Mouse (Mus musculus) heart, adult 11 months (tissue): ENCODE results near the gene 1700003F12Rik.

Source experiments
- DNase-seq: peaks from one replicate; pipeline ENCODE4 v3.0.0; 2022

1700003F12Rik gene

DNA sequence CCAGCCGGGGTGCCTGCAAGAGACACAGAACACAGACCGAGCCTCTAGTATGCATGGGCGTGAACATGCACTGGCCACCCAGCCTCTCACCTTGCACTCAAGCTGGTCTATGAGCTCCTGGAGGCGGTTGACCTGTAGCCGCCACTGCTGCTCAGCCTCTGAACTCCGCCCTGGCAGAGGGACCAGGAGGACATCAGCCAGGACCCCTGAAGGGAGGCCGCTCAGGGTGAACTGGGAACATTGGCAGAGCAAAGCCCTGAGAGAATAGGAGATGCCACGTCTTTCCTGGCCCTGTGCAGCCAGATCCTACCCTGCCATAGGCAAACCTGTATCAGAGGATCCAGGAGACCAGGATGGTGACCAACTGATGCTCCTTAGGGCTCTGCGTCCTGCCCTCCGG, at the start of gene 1700003F12Rik:
1700003F12Rik (plus strand) TSS at position 375 of the 400 bp plus-strand sequence.
- no peak for DNase-seq

- DNase-seq: peak; percentile 79
Measured at GRCm38 (mm10) chr2:154498571-154498970, 48.3 kb upstream of the 1700003F12Rik start.

DNA sequence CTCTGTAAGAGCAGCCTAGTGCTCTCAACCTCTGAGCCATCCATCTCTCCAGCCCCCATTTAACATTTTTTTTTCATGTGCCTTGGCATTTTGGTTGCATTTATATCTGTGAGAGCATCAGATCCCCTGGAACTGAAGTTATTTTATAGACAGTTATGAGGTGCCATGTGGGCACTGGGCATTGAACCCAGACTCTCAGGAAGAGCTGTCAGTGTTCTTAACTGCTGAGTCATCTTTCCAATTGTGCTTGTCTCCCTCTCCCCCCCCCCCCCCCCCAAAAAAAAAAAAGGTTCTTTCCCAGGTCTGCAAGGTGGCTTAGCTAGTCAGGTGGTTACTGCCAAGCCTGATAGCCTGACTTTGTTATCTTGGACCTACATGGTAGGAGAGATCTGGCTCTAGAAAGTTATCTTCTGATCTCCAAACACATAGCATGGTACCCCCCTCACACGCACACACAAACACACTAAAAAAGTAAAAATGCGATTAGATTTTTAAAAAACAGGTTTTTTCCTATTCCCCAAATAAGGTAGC, 47.1 kb upstream of the 1700003F12Rik start:
- peak; percentile 46 for DNase-seq

DNA sequence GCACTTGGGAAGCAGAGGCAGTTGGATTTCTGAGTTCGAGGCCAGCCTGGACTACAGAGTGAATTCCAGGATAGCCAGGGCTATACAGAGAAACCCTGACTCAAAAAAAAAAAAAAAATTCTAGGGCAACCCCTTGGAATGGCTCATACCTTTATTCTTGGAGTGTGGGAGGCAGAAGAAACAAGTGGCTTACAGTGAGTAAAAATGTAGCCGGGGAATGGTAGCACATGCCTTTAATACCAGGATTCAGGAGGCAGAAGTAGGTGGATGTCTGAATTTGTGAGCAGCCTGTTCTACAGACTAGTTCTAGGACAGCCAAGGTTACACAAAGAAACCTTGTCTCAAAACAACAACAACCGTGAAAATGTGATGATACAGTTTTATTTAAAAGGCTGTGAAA, 46.1 kb upstream of the 1700003F12Rik start:
- no peak for DNase-seq

DNA sequence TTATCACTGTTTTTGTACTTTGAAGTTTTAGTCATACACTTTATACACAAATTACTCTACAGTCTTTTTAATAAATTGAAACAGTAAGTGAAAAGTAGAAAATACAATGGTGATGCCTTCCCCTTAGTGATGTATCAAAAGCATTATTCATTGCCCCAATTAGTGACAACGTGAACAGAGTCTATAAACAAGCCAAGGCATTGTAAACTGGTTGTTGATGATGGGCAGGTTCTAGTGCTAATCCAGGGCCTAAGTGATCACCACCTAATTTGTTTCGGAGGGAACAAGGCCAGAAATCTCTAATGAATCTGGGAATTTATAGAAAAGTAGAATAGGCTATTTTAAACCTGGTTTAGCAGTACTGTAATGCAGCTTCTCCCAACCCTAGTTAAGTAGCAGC, 39.8 kb upstream of the 1700003F12Rik start:
- DNase-seq: no peak

DNA sequence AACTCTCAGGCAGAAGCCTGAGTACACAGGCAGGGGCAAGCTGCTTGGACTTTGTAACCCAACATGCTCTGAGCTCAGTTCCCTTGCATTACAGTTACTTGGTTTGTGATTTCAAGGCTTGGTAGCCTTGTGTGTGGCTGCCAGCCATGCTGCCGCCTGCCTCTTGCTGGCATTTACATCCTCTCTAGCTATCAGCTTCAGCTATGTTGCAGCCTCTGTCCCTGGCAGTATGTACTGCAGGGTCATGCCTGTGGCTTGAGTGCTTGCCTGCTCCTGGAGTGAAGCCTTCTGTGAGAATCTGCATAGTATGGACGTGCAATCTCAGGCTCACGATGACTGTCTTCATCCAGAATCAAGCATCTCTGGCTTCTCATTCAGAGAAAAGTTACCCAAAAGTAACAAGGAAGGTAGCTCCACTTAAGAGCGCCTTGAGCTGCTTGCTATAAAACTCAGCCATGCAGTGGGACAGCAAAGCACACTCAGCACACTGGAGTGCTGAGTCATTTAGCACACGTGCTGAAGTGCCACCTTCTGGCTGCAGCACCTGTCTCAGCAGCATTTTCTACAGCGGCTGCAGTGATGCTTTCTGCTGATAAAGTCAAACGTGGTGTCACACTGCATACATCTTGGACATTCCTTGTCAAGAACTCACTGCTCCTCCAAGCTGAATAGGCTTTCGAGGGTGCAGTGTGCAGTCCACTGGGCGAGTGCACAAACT, 39.2 kb upstream of the 1700003F12Rik start:
- peak; percentile 83 for DNase-seq

- peak; percentile 55 for DNase-seq
Measured at GRCm38 (mm10) chr2:154508450-154508849, 38.4 kb upstream of the 1700003F12Rik start.

DNA sequence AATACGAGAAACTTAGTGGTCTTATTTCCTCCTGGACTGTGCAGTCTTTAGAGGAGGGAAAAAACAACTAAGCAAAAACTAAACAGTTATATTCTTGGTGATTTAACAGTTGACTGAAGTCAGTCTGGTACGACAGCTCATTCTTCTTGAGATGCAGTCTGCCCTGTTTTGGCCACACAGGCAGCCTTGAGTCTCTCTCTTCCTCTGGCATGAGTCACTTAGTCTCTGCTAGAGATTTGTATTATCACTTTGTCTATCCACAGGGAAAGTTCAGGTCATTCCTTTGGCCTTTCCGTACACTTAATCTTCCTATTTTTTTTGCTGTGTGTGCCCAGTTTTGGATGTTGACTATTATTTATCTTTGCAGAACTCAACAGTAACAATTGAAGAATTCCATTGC, 36.7 kb upstream of the 1700003F12Rik start:
- DNase-seq: peak; percentile 33

DNA sequence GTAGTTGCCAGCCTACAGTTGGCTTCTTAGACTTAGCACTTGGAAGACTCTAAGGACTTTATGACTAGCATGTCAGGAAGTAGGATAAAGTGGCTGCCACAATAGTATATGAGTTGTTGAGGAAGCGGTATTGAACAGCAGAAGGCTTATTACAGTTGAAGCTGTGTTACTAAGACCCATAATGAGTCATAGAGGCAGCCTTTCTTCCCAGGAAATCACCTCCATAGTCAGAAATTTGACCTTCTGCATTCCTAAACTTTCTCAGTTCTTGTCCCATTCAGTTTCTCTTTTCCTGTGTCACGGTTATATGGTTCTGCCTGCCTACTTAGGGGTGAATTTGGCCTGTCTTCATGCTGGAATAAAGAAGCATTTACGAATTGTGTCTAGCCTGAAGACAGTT, 29.9 kb upstream of the 1700003F12Rik start:
- no peak for DNase-seq

- DNase-seq: no peak
Measured at GRCm38 (mm10) chr2:154517424-154517823, 29.5 kb upstream of the 1700003F12Rik start.

- peak; percentile 34 for DNase-seq
Measured at GRCm38 (mm10) chr2:154521449-154521848, 25.4 kb upstream of the 1700003F12Rik start.

DNA sequence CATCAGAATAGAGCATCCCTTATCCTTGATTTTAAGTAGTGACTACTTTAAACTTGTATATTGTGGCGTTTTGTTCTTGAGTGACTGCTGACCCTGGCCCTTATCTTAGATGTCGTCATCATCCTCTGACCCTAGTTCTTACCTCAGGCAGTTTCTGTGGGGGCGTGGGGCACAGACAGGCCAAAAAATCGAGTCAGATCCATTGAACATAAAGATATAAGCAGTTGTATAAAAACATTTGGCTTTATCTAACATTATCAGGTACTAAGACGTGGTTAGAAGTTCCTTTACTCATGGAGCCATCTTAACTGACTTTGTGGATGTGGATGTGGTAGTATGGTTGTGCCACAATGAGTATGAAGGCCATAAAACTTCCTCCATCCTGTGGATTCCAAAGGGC, 24.6 kb upstream of the 1700003F12Rik start:
- DNase-seq: peak; percentile 66

GRCm38 (mm10) chr2:154525285-154525684, 21.6 kb upstream of the 1700003F12Rik start:
- DNase-seq: peak; percentile 40

- DNase-seq: no peak
Measured at GRCm38 (mm10) chr2:154526531-154526930, 20.4 kb upstream of the 1700003F12Rik start.

DNA sequence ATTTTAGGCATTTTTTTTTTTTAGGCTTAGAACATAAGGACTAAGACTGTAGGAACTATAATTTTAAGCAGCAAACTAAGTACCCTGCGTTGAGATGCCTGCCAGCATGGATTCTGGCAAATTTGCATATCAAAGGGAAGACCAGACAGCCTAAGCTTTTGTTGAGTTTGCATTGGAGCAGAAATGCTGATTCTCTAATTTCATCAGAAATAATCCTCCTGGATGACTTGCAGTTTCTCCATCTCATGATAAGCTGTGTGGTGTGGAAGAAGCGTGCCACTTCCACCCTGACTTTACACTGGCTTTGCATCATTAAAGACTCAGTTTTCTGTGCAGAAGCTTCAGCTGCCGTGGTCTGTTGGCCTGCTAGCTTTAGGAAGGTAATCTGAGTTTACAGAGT, 14.0 kb upstream of the 1700003F12Rik start:
- DNase-seq: no peak

DNA sequence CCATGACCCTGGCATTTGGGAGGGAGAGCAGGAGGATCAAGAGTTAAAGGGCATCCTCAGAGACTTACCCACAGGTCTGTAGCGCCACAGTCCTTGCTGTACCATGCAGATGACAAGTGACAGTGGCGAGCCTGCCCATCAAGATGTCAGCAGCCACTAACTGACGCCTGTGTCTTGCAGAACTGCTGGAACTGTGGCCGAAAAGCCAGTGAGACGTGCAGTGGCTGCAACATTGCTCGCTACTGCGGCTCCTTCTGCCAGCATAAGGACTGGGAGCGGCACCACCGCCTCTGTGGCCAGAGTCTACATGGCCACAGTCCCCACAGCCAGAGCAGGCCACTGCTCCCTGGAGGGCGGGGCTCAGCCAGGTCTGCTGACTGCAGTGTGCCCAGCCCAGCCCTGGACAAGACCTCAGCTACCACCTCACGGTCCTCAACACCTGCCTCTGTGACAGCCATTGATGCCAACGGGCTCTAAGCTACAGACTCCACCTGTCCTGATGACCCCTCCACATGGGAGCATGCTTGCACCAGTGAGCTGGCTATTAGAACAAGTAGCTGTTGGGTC, 12.1 kb upstream of the 1700003F12Rik start:
- peak; percentile 91 for DNase-seq

- DNase-seq: peak; percentile 94
Measured at GRCm38 (mm10) chr2:154538310-154538709, 8.6 kb upstream of the 1700003F12Rik start.

DNA sequence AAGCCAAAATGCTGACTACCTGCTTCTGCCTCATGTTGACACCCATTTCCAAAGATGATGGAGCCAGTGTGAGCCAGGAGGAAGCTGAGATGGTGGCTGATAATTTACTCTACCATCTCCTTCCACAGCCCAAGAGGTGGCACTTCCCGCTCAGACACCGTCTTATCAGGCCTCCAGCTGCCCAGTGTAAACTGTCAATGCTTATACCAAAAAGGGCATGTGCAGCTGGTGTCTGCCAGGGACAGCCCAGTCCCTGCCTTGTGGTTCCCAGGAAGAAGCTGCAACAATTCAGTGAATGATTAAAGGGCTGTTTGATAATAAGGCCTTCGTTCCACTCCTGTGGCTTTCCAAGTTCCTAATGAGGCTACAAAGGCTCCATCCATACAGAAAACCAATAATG, 8.2 kb upstream of the 1700003F12Rik start:
- no peak for DNase-seq

GRCm38 (mm10) chr2:154539720-154540119, 7.2 kb upstream of the 1700003F12Rik start:
- DNase-seq: no peak

DNA sequence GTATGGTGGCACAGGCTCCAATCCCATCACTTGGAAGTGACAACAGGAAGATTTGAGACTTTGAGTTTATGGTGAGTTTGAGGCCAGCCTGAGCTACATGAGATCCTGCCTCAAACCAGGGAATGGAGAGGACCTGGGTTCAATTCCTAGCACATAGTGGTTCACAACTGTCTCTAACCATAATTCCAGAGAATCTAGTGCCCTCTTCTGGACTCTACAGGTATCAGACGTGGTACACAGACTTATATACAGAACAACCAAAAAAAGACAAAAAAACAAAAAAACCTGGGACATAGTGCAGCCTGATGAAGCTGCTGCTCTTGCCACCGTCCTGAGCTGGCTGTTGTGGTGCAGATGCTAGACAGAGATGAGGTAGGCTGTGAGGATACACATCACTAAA, 5.3 kb upstream of the 1700003F12Rik start:
- DNase-seq: no peak

DNA sequence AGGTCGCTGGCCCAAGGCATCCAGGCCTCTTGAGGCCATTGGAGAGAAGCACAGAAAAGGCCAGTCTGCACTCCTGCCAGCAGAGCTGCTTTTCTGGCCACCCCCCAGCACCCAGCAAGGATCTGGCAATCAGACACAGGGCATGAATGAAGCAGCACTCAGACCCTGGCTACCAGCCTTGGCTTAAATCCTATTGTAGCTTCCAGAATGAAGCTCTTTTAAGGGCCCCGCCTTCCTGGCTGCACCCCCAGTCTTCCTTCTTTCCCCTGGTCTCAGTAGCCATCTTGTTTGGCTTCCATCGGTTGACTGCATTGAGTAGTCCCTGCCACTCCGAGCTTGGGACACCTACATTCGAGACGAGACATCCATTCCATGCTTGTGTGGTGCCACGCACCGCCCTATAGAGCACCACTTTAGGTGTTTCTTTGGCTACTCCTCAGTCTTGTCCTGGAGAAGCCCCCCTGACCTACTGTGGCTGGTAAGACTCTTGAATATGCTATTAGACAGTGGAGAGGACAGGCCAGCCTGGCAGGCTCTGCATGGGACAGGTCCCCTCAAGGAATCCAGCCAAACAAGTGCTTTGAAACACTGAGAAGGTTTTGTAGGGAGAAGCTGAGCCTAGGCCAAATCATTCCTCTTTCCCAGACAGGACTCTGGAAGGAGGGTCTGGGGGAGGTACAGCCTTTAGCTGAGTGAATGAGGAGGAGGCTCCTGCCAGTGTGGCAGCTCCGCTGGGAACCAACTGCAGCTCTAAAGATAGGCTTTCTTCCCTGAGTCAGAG, 3.1 kb upstream of the 1700003F12Rik start:
- DNase-seq: peak; percentile 98

DNA sequence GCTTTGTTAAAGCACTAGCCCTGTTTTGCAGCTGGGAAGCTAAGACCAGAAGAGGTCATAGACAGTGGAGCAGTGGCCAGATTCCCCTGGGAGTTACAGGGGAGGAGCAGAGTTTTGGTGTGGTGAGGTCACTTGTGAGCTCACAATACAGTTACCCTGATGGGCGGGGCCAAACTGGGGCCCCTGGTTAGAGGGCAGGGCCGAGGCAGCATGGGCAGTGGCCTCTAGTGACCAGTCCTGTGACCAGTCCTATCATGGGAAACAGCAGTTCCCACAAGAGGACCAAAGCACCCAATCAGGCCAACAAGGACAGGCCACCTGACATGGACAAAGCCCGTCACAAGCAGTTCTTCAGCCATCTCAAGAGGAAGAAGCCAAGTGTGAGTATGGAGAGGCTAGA, 1.8 kb downstream of the 1700003F12Rik start:
- DNase-seq: peak; percentile 97

DNA sequence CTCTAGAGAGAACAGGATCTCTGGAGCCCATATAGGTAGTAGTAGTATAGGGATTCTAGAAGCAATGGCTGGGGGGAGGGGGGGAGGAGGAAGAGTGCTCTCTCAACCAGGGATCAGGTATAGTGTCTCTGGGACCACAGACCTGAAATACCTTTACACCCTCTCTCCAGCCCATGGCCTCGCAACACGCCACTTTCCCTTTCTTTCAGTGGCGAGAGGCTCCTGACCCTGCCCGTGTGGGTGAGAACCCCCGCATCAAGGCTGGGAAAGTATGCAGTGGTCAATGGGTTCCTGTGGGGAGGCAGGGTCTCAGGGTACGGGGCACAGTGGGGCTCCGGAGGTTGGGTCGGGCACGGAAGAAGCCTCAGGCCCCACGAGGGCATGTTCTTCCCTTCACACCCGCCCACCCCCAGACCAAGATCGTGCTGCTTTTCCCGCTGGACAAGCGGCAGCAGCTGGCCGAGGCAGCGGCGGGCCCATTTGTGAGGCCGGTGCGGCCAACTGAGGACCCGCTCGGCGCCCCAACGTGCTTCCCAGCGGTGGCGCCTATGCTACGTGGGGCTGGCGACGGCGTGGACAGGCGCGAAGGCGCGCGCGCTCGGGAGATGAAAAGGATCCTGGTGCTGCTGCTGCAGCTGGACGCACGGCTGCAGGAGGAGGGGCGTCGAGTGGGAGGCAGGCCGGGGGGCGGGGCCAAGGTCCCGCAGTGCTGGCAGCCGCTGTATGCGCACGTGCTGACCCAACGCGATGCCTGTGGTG, 2.4 kb downstream of the 1700003F12Rik start:
- DNase-seq: peak; percentile 95
